Mouse (Mus musculus): ENCODE data around the gene Pigx. TPM values are rescaled to one million over a fixed set of nuclear protein-coding genes. Genes with fewer than 3 reads are reported as not detected.

Gene Pigx
- total RNA-seq, 2 experiments from 2014 or later, result 24.8 to 31.9 TPM

DNA sequence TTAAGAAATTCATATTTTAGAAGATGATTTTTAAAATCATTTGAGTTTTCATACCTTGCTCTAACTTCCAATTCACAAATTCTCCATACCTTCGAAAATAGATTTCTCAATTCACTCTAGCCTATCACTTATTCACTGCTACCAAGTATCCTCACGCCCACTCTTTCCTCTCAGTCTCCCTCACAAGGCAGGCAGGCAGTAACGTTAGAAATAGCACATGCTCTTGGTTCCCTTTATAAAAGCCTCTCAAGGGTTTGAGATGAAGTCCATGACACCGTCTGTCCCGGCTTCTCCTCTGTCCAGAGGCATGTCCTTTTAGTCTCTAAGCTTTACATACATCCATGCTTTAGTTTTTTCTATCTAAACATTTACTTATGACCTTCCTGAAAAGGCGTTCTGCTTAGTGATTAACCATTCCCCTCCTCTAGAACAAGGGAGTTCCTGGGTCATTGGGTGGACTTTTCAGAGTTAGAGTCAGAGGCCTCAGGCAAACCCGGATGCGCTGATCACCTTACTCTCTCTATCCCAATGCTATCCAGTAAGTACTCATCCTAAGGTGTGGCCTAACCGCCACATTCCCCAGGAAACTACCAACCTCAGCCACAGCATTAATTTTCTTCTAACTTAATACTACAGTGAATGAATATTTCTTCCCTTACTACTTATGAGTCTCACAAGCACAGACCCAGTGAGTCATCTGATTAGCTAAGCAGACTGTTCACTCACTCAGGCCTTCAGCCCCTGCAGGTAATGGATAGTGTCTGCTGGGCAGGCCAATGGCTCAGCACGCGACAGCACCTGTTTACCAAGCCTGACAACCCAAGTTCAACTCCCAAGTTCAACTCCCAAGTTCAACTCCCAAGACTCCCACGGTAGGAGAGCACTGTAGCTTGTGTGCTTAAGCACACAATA is 30.9 kb downstream of the Pigx start:
- ATAC-seq (replicated peaks; ENCODE audit: low FRiP score, low TSS enrichment, poor library complexity, severe bottlenecking), result no peak

GRCm38 (mm10) chr16:32066899-32067298 is 32.6 kb downstream of the Pigx start:
- ATAC-seq (replicated peaks; ENCODE audit: low FRiP score, low TSS enrichment, poor library complexity, severe bottlenecking), result no peak

DNA sequence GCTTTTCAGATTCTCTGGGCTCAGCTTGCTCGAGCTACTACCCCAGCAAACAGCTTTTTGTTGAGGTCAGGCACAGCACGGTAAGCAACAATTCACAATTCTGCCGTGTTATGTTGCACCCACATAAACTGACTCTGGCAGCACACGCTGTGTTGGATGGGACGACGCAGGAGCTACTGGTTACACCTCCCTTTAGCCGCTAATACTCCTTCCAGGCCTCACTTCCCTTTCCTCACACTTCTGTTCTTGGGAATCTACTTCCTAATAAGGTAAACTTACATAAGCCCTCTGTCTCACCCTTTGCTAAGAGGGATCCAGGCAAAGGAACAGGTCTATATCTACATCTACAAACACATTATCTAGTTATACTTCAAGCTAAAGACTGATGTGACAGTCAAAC is 35.6 kb downstream of the Pigx start:
- no peak for ATAC-seq (replicated peaks; ENCODE audit: low FRiP score, low TSS enrichment, poor library complexity, severe bottlenecking)

- ATAC-seq (replicated peaks; ENCODE audit: low FRiP score, low TSS enrichment, poor library complexity, severe bottlenecking), result no peak
Measured at GRCm38 (mm10) chr16:32062226-32062625, 37.3 kb downstream of the Pigx start.

- no peak for ATAC-seq (replicated peaks; ENCODE audit: low FRiP score, low TSS enrichment, poor library complexity, severe bottlenecking)
Measured at GRCm38 (mm10) chr16:32059840-32060523, 39.6 kb downstream of the Pigx start.

- ATAC-seq (replicated peaks; ENCODE audit: low FRiP score, low TSS enrichment, poor library complexity, severe bottlenecking), result no peak
Measured at GRCm38 (mm10) chr16:32058817-32059216, 40.7 kb downstream of the Pigx start.

GRCm38 (mm10) chr16:32042367-32042766 is 57.2 kb downstream of the Pigx start:
- ATAC-seq (replicated peaks; ENCODE audit: low FRiP score, low TSS enrichment, poor library complexity, severe bottlenecking), result no peak

Other genes with a start within 250 kb of the Pigx start
- gene Meltf, start 220.9 kb downstream of the Pigx start, total RNA-seq (2014; fragmentation: Nextera tagmentation), result not detected in 2 replicates
- gene Meltf, start 220.9 kb downstream of the Pigx start, total RNA-seq (2017), result not detected in 2 replicates
- gene Pigz, start 165.9 kb downstream of the Pigx start, total RNA-seq (2014; fragmentation: Nextera tagmentation), result not detected in 2 replicates
- gene Pigz, start 165.9 kb downstream of the Pigx start, total RNA-seq (2017), result not detected in 2 replicates
- 35.2 and 39.0 TPM in 2 replicates for gene 0610012G03Rik, start 151.2 kb downstream of the Pigx start, total RNA-seq (2014; fragmentation: Nextera tagmentation)
- gene 0610012G03Rik, start 151.2 kb downstream of the Pigx start, total RNA-seq (2017), result 8.3 and 14.3 TPM in 2 replicates
- gene Ncbp2, start 151.2 kb downstream of the Pigx start, total RNA-seq (2014; fragmentation: Nextera tagmentation), result 47.7 and 57.6 TPM in 2 replicates
- 56.6 and 59.0 TPM in 2 replicates for gene Ncbp2, start 151.2 kb downstream of the Pigx start, total RNA-seq (2017)
- 17.0 and 17.2 TPM in 2 replicates for gene Senp5, start 96.5 kb downstream of the Pigx start, total RNA-seq (2014; fragmentation: Nextera tagmentation)
- 14.8 and 17.6 TPM in 2 replicates for gene Senp5, start 96.5 kb downstream of the Pigx start, total RNA-seq (2017)
- gene Pak2, start 20.4 kb downstream of the Pigx start, total RNA-seq (2014; fragmentation: Nextera tagmentation), result 29.9 and 48.9 TPM in 2 replicates
- gene Pak2, start 20.4 kb downstream of the Pigx start, total RNA-seq (2017), result 39.2 and 44.8 TPM in 2 replicates
- gene Cep19, start 60 bp upstream of the Pigx start, total RNA-seq (2014; fragmentation: Nextera tagmentation), result 8.0 and 11.6 TPM in 2 replicates
- 11.7 and 19.5 TPM in 2 replicates for gene Cep19, start 60 bp upstream of the Pigx start, total RNA-seq (2017)
- gene Nrros, start 65.9 kb upstream of the Pigx start, total RNA-seq (2014; fragmentation: Nextera tagmentation), result 40.4 and 53.3 TPM in 2 replicates
- gene Nrros, start 65.9 kb upstream of the Pigx start, total RNA-seq (2017), result 33.4 and 40.3 TPM in 2 replicates
- 0.81 TPM in 1 of 2 replicates, not detected in the other for gene Bex6, start 80.1 kb upstream of the Pigx start, total RNA-seq (2014; fragmentation: Nextera tagmentation)
- 3.6 TPM in 1 of 2 replicates, not detected in the other for gene Bex6, start 80.1 kb upstream of the Pigx start, total RNA-seq (2017)
- gene Fbxo45, start 147.4 kb upstream of the Pigx start, total RNA-seq (2014; fragmentation: Nextera tagmentation), result 17.3 and 20.0 TPM in 2 replicates
- gene Fbxo45, start 147.4 kb upstream of the Pigx start, total RNA-seq (2017), result 19.4 and 26.9 TPM in 2 replicates
- gene Wdr53, start 147.5 kb upstream of the Pigx start, total RNA-seq (2014; fragmentation: Nextera tagmentation), result 11.8 and 17.1 TPM in 2 replicates
- gene Wdr53, start 147.5 kb upstream of the Pigx start, total RNA-seq (2017), result 15.9 and 21.6 TPM in 2 replicates
- gene Smco1, start 171.7 kb upstream of the Pigx start, total RNA-seq (2014; fragmentation: Nextera tagmentation), result not detected in 2 replicates
- gene Smco1, start 171.7 kb upstream of the Pigx start, total RNA-seq (2017), result not detected in 2 replicates
- gene Rnf168, start 177.7 kb upstream of the Pigx start, total RNA-seq (2014; fragmentation: Nextera tagmentation), result 23.4 and 23.8 TPM in 2 replicates
- gene Rnf168, start 177.7 kb upstream of the Pigx start, total RNA-seq (2017), result 44.0 and 60.6 TPM in 2 replicates
- 22.2 and 29.3 TPM in 2 replicates for gene Ubxn7, start 232.5 kb upstream of the Pigx start, total RNA-seq (2014; fragmentation: Nextera tagmentation)
- 32.3 and 32.7 TPM in 2 replicates for gene Ubxn7, start 232.5 kb upstream of the Pigx start, total RNA-seq (2017)

All from megakaryocyte-erythroid progenitor cell, adult 5-6 weeks (primary cell).